Mouse (Mus musculus): Measurements from ENCODE around the gene Ptgir.

GRCm38 (mm10) chr7:16944061-16944807, 37.9 kb downstream of the Ptgir start, which contains the start of gene Pnmal2:
- no peak for TF ChIP-seq CTCF (IDR thresholded peaks at IDR 0.05; ENCODE audit: control insufficient read depth, insufficient read depth, low read length)
- no peak for TF ChIP-seq POLR2A (IDR thresholded peaks at IDR 0.05; ENCODE audit: borderline replicate concordance, control insufficient read depth, low read depth, low read length)

Data from bone marrow, adult 2 months (tissue).